Mouse (Mus musculus) thymus, adult 2 months (tissue): ENCODE data around the gene Amy2a2. TPM values are rescaled to one million over a fixed set of nuclear protein-coding genes. Genes with fewer than 3 reads are reported as not detected.
"Not testable (repeated sequence)": the region's sequence is repeated elsewhere in the genome, so short reads cannot be mapped to it uniquely, and the experiment has no call there.

Experiments
- DNase-seq: peaks from one replicate; pipeline ENCODE4 v3.0.0; 2021
- H3K27ac ChIP-seq: fragments of 200-500 bp; 2 replicates; pipeline ENCODE4 v1.5.1; 2012; ENCODE audit warnings: low read length, control low read depth; ENCODE audit not compliant: control insufficient read depth, insufficient read depth
- H3K27me3 ChIP-seq: fragments of 200-500 bp; 2 replicates; pipeline ENCODE4 v1.6.1; 2012; ENCODE audit warnings: mild to moderate bottlenecking, low read length, moderate library complexity, mixed read lengths; ENCODE audit not compliant: control insufficient read depth, insufficient read depth
- H3K36me3 ChIP-seq: fragments of 200-500 bp; 2 replicates; pipeline ENCODE4 v1.6.1; 2012; ENCODE audit warnings: mild to moderate bottlenecking, low read length, moderate library complexity; ENCODE audit not compliant: control insufficient read depth, insufficient read depth
- H3K4me1 ChIP-seq: fragments of 200-500 bp; replicated peaks from 2 replicates; pipeline ENCODE4 v1.6.1; 2012; ENCODE audit warnings: low read length; ENCODE audit not compliant: control insufficient read depth, insufficient read depth
- H3K4me3 ChIP-seq: fragments of 200-500 bp; 2 replicates; pipeline ENCODE4 v1.5.1; 2012; ENCODE audit warnings: mild to moderate bottlenecking, low read length, control low read depth, moderate library complexity; ENCODE audit not compliant: control insufficient read depth, insufficient read depth
- WGBS: fragments of 180-500 bp; shearing (Covaris S2); methylation state at CpG from one replicate; pipeline ENCODE4 v1.1.7; 2018; 5-methylcytosine and 5-hydroxymethylcytosine counted together
- polyA plus RNA-seq: library from polyadenylated mRNA; depleted of rRNA; stranded (reverse); fragments of >200 nt; gene quantifications from 2 replicates; pipeline ENCODE4 v1.2.3, GENCODE M21; 2012; rRNA removed

Gene Amy2a2
- polyA plus RNA-seq: not detected in 2 replicates

- not testable (repeated sequence) for DNase-seq, H3K27me3 ChIP-seq, H3K4me1 ChIP-seq, H3K4me3 ChIP-seq, H3K36me3 ChIP-seq, H3K27ac ChIP-seq
- no CpG with 5 or more reads among the region's 4 CpGs for WGBS
Observed at GRCm38 (mm10) chr3:113356558-113356957, at the start of gene Amy2a2. Amy2a2 (minus strand) TSS chr3:113356658.

- H3K27ac ChIP-seq, H3K27me3 ChIP-seq, H3K4me1 ChIP-seq, H3K36me3 ChIP-seq, H3K4me3 ChIP-seq, DNase-seq: not testable (repeated sequence)
Observed at GRCm38 (mm10) chr3:113345484-113345883, 11.0 kb downstream of the Amy2a2 start.

GRCm38 (mm10) chr3:113323952-113324351 is 32.5 kb downstream of the Amy2a2 start, which contains the start of gene Amy2a3:
Amy2a3 (minus strand) TSS chr3:113324052.
- WGBS: no CpG with 5 or more reads among the region's 4 CpGs
- H3K36me3 ChIP-seq, H3K27me3 ChIP-seq, H3K27ac ChIP-seq, H3K4me1 ChIP-seq, H3K4me3 ChIP-seq, DNase-seq: not testable (repeated sequence)

GRCm38 (mm10) chr3:113312937-113313336 is 43.5 kb downstream of the Amy2a2 start:
- H3K27ac ChIP-seq, H3K4me3 ChIP-seq, DNase-seq, H3K36me3 ChIP-seq, H3K27me3 ChIP-seq, H3K4me1 ChIP-seq: not testable (repeated sequence)
- no CpG with 5 or more reads among the region's 3 CpGs for WGBS

Other genes with a start within 250 kb of the Amy2a2 start
- 0.03 TPM in 1 of 2 replicates, not detected in the other for gene Amy2a5, start 97.8 kb downstream of the Amy2a2 start, polyA plus RNA-seq
- gene Amy2a4, start 65.2 kb downstream of the Amy2a2 start, polyA plus RNA-seq: not detected in 2 replicates
- gene Amy2a3, start 32.6 kb downstream of the Amy2a2 start, polyA plus RNA-seq: not detected in 2 replicates
- not detected in 2 replicates for gene Amy2a1, start 175.8 kb upstream of the Amy2a2 start, polyA plus RNA-seq